Mouse (Mus musculus) forebrain, embryonic 16.5 days (tissue): ENCODE data around the gene Samd1. TPM values are rescaled to one million over a fixed set of nuclear protein-coding genes. Genes with fewer than 3 reads are reported as not detected.
A peak's percentile ranks its signal among the peaks of the same experiment; 100 is the strongest.
"Not testable (repeated sequence)": the region's sequence is repeated elsewhere in the genome, so short reads cannot be mapped to it uniquely, and the experiment has no call there.

Source experiments
- ATAC-seq: fragments of 200-750 bp; cut with Nextera tagmentation; 2 replicates; pipeline ENCODE4 v1.8.0; 2017; ENCODE audit warnings: mild to moderate bottlenecking, moderate library complexity
- H3K27ac ChIP-seq: fragments of 300-500 bp; sonication (generic); 2 replicates; pipeline ENCODE4 v1.5.1; 2014; ENCODE audit warnings: low read length, control low read depth
- H3K27me3 ChIP-seq: fragments of 300-500 bp; sonication (generic); replicated peaks from 2 replicates; pipeline ENCODE4 v1.6.1; 2014; ENCODE audit warnings: low read length; ENCODE audit not compliant: control insufficient read depth, insufficient read depth
- H3K36me3 ChIP-seq: fragments of 300-500 bp; sonication (generic); 2 replicates; pipeline ENCODE4 v1.6.1; 2014; ENCODE audit not compliant: control insufficient read depth, insufficient read depth
- H3K4me1 ChIP-seq: fragments of 300-500 bp; sonication (generic); replicated peaks from 2 replicates; pipeline ENCODE4 v1.6.1; 2014; ENCODE audit warnings: low read length; ENCODE audit not compliant: control insufficient read depth, insufficient read depth
- H3K4me2 ChIP-seq: fragments of 300-500 bp; sonication (generic); 2 replicates; pipeline ENCODE4 v1.6.1; 2014; ENCODE audit warnings: mild to moderate bottlenecking, low read length, control low read depth
- H3K4me3 ChIP-seq: fragments of 300-500 bp; sonication (generic); replicated peaks from 2 replicates; pipeline ENCODE4 v1.5.1; 2014; ENCODE audit warnings: mild to moderate bottlenecking, low read length, control low read depth
- H3K9ac ChIP-seq: fragments of 300-500 bp; sonication (generic); replicated peaks from 2 replicates; pipeline ENCODE4 v1.6.1; 2014; ENCODE audit warnings: low read depth, low read length, control low read depth
- H3K9me3 ChIP-seq: fragments of 300-500 bp; sonication (generic); 2 replicates; pipeline ENCODE4 v1.6.1; 2016; ENCODE audit warnings: low read length; ENCODE audit not compliant: control insufficient read depth
- WGBS: fragments of 180-500 bp; shearing (Covaris S2); extraction: QIAGEN DNeasy Blood & Tissue Kit; methylation state at CpG from one replicate; pipeline ENCODE4 v1.1.7; 2014; 5-methylcytosine and 5-hydroxymethylcytosine counted together
- polyA plus RNA-seq: library from polyadenylated mRNA; unstranded; fragments of >200 nt; fragmentation: Nextera tagmentation; extraction: Ambion mirVana; gene quantifications from 2 replicates; pipeline ENCODE4 v1.2.1, GENCODE M21; 2015

The Samd1 gene
- polyA plus RNA-seq, 1 experiment from 2014 or later = 9.7 TPM

- Histone ChIP-seq H3K9me3 (no peaks in the 10 kb centered on the region), H3K4me1 (peaks cover 21% of the 10 kb centered on the region), H3K9ac (peak overlapping the region; percentile 78), H3K27me3 (peaks cover 7% of the 10 kb centered on the region; the same call in 1 of the 2 replicates), H3K27ac (peak overlapping the region; percentile 70), H3K4me2 (peak overlapping the region; percentile 92), H3K4me3 (peak overlapping the region; percentile 70), H3K36me3 (no peaks in the 10 kb centered on the region)
- under 1% methylated on average over 30 of the region's 30 CpGs for WGBS
- ATAC-seq = peak; percentile 91
Observed at GRCm38 (mm10) chr8:84004533-84005201, 7.2 kb downstream of the Samd1 start.

DNA sequence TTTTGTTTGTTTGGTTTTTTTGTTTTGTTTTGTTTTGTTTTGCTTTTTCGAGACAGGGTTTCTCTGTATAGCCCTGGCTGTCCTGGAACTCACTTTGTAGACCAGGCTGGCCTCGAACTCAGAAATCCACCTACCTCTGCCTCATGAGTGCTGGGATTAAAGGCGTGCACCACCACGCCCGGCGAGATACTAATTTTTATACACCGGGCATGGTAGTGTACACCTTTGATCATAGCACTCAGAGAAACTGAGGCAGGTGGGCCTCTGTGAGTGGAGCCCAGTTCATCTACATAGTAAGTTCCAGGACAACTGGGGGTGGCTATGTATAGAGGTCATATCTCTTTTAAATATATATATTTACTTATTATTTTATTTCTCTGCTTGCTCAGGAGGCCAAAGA, 8.0 kb downstream of the Samd1 start:
- H3K27ac ChIP-seq, H3K4me2 ChIP-seq, H3K36me3 ChIP-seq, ATAC-seq, H3K9ac ChIP-seq, H3K9me3 ChIP-seq, H3K4me3 ChIP-seq: not testable (repeated sequence)
- 95% methylated on average over 7 of the region's 7 CpGs for WGBS
- peaks cover 14% of the 10 kb centered on the region for H3K27me3 ChIP-seq
- H3K4me1 ChIP-seq = peaks cover 22% of the 10 kb centered on the region

DNA sequence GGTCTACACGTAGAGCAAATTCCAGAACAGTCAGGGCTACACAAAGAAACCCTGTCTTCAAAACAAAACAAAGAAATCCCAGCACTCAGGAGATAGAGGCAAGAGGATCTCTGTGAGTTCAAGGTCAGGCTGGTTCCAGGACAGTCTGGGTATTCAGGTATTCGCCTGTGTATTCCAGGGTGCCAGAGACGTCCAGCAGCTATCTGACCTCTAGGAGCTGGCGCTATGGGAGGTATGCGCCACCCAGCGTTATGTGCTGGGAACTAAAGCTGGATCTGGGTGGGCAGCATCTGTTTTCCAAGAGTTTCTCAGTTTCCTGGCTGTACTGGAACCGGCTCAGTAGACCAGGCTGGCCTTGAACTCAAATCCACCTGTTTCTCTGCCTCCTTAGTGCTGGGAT, 10.9 kb downstream of the Samd1 start:
- WGBS = 29% methylated on average over 7 of the region's 7 CpGs
- H3K9me3 ChIP-seq = no peaks in the 10 kb centered on the region
- H3K36me3 ChIP-seq = no peaks in the 10 kb centered on the region
- ATAC-seq = no peak
- no peak overlapping the region for H3K4me3 ChIP-seq
- H3K4me1 ChIP-seq = peaks cover 34% of the 10 kb centered on the region
- H3K27me3 ChIP-seq = peaks cover 29% of the 10 kb centered on the region
- no peak overlapping the region for H3K27ac ChIP-seq
- H3K4me2 ChIP-seq = no peak overlapping the region
- H3K9ac ChIP-seq = no peak overlapping the region

- Histone ChIP-seq H3K27ac (no peak overlapping the region), H3K4me1 (peaks cover 23% of the 10 kb centered on the region), H3K36me3 (no peaks in the 10 kb centered on the region), H3K4me2 (no peak overlapping the region), H3K9ac (no peak overlapping the region), H3K9me3 (no peaks in the 10 kb centered on the region), H3K27me3 (peaks cover 31% of the 10 kb centered on the region), H3K4me3 (no peak overlapping the region)
- WGBS = 2% methylated on average over 11 of the region's 11 CpGs
- ATAC-seq = 0 out of 2 replicates have a peak, but pooled peaks have one; percentile 20
Observed at GRCm38 (mm10) chr8:84009876-84010275, 12.4 kb downstream of the Samd1 start.

GRCm38 (mm10) chr8:84010625-84011611, 13.4 kb downstream of the Samd1 start:
- 1% methylated on average over 69 of the region's 83 CpGs for WGBS
- Histone ChIP-seq H3K4me2 (peak overlapping the region; percentile 75), H3K9me3 (no peaks in the 10 kb centered on the region), H3K9ac (peak overlapping the region; percentile 45), H3K4me1 (peaks cover 20% of the 10 kb centered on the region), H3K27me3 (peaks cover 31% of the 10 kb centered on the region), H3K4me3 (peak overlapping the region; percentile 49), H3K36me3 (no peaks in the 10 kb centered on the region), H3K27ac (no peak overlapping the region)
- ATAC-seq = peak; percentile 63

DNA sequence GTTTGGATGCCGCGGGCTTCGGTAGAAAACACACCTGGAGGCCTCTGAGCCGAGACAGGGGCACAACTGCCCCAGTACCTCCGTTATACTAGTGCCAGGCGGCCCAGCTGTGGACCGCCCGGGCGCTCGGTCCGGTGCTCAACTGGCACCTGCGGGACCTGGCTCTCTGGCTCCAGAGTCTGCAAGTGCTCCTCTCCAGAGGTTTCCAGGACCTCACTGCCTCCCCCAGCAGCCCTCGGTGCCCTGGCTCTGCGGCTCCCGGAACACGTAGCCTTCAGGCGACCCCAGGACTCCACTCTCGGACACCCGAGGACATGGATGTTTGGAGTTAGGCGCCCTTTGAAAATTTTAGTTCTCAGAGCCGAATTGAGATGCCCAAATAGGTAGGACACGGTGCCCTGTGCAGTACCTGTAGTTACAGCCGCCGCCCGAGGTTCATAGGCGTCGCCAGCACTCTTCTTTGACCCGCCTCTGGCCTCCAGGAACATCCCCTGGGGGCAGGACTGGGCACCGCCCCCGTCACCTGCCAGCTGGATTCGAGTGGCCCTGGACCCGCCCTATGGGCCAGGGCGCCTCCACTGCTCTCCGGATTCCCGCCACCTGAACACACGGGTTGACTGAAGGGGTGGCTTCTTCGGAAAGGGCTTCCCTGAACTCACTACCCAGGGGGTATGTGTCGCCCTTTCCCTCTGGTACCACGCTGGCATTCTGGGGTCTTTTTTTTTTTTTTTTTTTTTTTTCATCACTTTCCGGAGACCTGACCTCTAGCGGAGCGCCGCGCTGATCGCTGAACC, 14.4 kb downstream of the Samd1 start, which contains the start of gene 2210011C24Rik:
2210011C24Rik (minus strand) TSS at position 467 of the 794 bp plus-strand sequence.
- peak within 1 kb of the TSS; percentile 45 for H3K9ac ChIP-seq
- no peaks in the 10 kb centered on the region for H3K9me3 ChIP-seq
- H3K27ac ChIP-seq = no peak within 1 kb of the TSS
- under 1% methylated on average over 45 of the region's 45 CpGs for WGBS
- peaks cover 31% of the 10 kb centered on the region for H3K27me3 ChIP-seq
- peaks cover 20% of the 10 kb centered on the region for H3K4me1 ChIP-seq
- H3K36me3 ChIP-seq = no peaks in the 10 kb centered on the region
- peak; percentile 21 for ATAC-seq
- peak within 1 kb of the TSS; percentile 49 for H3K4me3 ChIP-seq
- peak within 1 kb of the TSS; percentile 75 for H3K4me2 ChIP-seq

GRCm38 (mm10) chr8:84012499-84013165, 15.2 kb downstream of the Samd1 start:
- no peak for ATAC-seq
- H3K9ac ChIP-seq = no peak overlapping the region
- no peaks in the 10 kb centered on the region for H3K36me3 ChIP-seq
- H3K4me2 ChIP-seq = peak overlapping the region; percentile 75
- H3K27me3 ChIP-seq = peaks cover 31% of the 10 kb centered on the region
- no peak overlapping the region; the same call in 1 of the 2 replicates for H3K4me3 ChIP-seq
- H3K9me3 ChIP-seq = no peaks in the 10 kb centered on the region
- 4% methylated on average over 35 of the region's 35 CpGs for WGBS
- peaks cover 20% of the 10 kb centered on the region for H3K4me1 ChIP-seq
- no peak overlapping the region for H3K27ac ChIP-seq

DNA sequence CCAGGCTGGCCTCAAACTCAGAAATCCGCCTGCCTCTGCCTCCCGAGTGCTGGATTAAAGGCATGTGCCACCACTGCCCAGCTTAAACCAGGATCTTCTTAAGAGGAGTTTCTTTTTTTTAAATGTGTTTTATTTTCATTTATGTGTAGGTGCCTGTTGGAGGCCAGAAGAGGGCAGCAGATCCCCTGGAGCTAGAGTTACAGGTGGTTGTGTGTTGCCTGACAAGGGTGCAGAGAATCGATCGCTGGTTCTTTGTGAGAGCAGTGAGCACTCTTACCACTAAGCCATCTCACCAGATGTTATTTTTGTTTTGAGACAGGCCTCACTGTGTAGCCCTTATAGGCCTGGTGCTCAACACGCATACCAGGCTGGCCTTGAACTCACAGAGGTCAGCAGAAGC, 18.4 kb downstream of the Samd1 start:
- ATAC-seq = no peak
- no peak overlapping the region for H3K9ac ChIP-seq
- peaks cover 16% of the 10 kb centered on the region for H3K4me1 ChIP-seq
- 93% methylated on average over 5 of the region's 5 CpGs for WGBS
- H3K4me3 ChIP-seq = no peak overlapping the region
- H3K9me3 ChIP-seq = no peaks in the 10 kb centered on the region
- H3K27me3 ChIP-seq = peaks cover 22% of the 10 kb centered on the region
- no peak overlapping the region for H3K4me2 ChIP-seq
- no peaks in the 10 kb centered on the region for H3K36me3 ChIP-seq
- no peak overlapping the region for H3K27ac ChIP-seq
